Mouse (Mus musculus) v-Abl transformed pro-B cells (cell line): ENCODE data around the gene Hmcn1.

Source experiments
- in situ Hi-C, 2 experiments: fragments of 400-800 bp; cut with MboI; formaldehyde crosslinking; loops; one replicate each; pipeline ENCODE4 v1.15.1; 2025; ENCODE audit not compliant: unreplicated experiment in 2 of 2

The Hmcn1 gene

DNA sequence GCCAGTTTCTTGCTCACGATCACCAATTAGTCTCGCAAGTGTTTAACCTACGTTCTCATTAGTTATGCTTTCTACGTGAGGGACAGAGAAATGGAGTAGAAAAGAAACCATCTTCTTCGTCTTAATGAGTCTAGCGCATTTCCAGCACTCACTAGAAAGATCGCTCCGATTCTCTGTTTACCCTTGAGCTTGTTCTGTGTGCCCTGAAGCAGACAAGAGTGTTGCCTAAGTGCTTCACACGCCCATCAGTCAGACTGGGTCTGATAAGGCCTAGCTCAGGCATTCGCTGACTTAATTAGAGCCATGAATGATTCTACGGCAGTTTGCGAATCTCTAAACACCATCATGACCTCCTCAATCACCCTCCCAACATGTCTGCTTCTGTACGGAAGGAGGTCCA lies 7.5 kb upstream of the Hmcn1 start:
- in situ Hi-C loops = loop anchor here in 1 of 2 experiments (25.0 kb wide), 1 partner anchor 463 kb away; no protein-coding TSS in a partner anchor

DNA sequence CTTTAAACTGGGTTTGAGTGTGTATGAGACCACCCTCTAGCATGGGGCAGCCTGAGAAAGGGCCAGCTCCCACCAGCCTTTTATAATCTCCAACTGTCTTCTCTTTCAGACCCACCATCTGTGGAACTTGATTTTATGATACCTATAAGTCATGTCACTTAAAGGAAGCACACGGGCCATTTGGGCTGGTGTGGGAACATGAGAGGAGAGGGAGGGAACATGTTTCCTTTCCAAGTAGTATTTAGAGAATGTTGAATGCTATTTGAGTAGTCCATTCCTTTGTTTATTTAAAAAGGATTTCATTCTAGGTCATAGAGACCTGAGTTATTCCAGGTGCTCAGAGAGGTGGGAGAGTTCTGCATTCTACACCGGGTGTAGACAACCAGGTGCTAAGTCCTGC lies 1.4 kb upstream of the Hmcn1 start:
- in situ Hi-C loops = no loop called here

GRCm38 (mm10) chr1:150992711-150993161 lies 499 bp downstream of the Hmcn1 start:
- in situ Hi-C loops = no loop called here

GRCm38 (mm10) chr1:150991745-150992554 lies 1.3 kb downstream of the Hmcn1 start:
- in situ Hi-C loops = no loop called here

GRCm38 (mm10) chr1:150984888-150985287 lies 8.3 kb downstream of the Hmcn1 start:
- in situ Hi-C loops = no loop called here

- in situ Hi-C loops = no loop called here
Measured at GRCm38 (mm10) chr1:150984092-150984503, 9.1 kb downstream of the Hmcn1 start.

GRCm38 (mm10) chr1:150978651-150979050 lies 14.6 kb downstream of the Hmcn1 start:
- in situ Hi-C loops = no loop called here

DNA sequence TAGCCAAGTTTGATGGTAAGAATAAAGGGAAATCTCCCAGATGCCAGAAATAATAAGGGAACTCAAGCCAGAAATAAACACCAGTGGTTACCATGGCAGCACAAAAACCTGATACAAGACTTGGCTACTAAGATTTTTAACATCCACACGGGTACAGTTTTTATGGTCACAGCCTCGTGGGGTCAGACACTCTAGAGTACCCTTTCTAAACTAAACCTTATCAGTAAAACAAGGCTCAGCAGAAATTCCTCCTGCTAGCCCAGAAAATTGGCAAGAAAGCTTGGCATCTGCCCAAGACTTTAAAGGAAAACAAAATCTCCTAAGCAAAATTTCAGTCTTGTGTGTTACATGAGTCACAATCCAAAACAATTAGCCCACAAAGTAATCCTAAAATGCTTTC lies 17.0 kb downstream of the Hmcn1 start:
- in situ Hi-C loops = no loop called here

GRCm38 (mm10) chr1:150959486-150960074 lies 33.7 kb downstream of the Hmcn1 start:
- in situ Hi-C loops = no loop called here

- in situ Hi-C loops = no loop called here
Measured at GRCm38 (mm10) chr1:150951004-150951403, 42.2 kb downstream of the Hmcn1 start.

DNA sequence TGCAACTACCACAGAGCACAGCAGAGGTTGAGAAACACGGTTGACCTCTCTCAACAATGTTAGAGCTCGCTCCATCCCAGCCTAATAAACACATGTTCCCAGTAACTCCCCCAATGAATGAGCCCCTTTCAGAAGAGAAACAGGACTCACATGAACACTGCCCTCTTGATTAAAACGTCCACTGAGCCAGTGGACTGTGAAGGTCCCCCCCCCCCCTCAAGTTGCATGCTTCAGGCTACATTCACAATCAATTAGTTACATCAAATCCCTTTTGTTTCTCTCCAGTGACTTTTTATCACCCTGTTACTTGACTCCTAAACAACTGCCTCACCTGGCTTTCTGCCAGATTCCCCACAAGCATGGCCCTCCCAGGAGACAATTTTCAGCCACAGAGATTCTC lies 43.2 kb downstream of the Hmcn1 start:
- in situ Hi-C loops = no loop called here

- in situ Hi-C loops = no loop called here
Measured at GRCm38 (mm10) chr1:150948911-150949310, 44.3 kb downstream of the Hmcn1 start.

DNA sequence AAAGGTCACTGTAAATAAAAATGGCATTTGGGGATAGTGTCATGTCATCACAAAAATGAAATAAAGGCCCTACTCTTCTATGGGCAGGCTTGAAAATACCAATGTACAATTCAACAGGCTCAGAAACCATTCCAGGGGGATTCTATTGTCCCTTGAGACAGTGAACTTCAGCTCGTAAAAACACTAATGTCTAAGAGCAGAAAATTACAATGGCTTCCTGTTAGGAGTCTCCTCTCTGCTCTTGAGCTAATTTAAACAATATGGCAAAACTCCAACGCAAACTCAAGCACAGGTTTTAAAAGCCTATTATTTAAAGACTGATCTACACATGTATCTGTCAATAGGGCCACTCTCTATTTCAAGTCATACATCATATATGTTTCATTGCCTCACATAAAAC lies 49.6 kb downstream of the Hmcn1 start:
- in situ Hi-C loops = no loop called here

DNA sequence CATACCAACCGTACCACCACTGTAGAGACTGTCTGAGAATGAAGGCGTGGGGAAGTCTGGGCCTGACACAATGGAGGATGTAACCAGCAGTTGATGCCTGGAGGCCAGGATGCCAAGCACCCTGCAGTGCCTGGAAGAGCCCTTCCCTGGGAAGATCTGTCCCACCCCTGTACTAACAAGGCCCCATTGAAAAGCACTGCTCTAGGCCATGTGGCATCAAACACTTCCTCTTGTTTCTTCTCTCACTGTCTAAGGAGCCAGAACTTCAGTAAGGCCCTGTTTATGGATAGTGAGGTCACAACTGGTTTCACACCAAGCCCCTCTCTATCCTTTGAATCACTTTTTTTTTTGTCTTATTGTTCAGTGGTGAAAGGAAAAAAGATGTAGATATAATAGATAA lies 51.1 kb downstream of the Hmcn1 start:
- in situ Hi-C loops = no loop called here

DNA sequence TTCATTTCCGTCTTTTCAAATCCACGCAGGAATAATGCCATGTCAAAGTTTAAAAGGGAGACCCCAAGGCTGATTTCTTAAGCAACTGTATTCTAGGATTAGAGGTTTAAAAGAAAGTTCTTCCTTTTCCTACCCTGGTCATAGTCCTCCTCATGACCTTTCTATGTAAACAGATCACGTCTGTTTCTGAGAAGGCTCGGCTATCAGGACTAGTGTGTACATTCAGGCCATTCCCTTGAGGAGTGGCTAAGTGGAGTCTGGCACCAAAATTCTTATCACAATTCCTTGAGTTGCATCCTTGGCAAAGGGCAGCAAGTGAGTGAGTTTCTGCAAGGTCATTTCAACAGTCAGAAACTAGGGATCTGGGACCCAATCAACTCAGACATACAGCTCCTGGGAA lies 56.4 kb downstream of the Hmcn1 start:
- in situ Hi-C loops = no loop called here

DNA sequence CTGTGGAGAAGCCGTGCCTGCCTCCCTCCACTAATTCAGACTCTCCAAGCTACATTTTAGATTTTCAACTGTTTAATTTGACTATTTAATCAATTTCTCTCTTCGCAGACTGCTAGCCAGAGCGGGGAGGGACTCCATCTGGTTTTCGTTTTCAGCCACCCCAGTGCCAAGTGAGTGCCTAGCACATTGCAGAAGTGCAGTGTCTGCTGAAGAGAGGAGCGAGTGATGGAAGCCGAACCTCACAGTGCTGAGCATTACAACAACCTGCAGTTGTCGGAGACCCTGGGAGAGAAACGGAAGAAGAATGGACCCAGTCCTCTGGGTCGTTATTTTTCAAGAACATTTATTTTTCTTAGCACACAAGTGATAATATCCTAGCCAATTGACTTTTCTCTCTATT lies 59.6 kb downstream of the Hmcn1 start:
- in situ Hi-C loops = no loop called here

DNA sequence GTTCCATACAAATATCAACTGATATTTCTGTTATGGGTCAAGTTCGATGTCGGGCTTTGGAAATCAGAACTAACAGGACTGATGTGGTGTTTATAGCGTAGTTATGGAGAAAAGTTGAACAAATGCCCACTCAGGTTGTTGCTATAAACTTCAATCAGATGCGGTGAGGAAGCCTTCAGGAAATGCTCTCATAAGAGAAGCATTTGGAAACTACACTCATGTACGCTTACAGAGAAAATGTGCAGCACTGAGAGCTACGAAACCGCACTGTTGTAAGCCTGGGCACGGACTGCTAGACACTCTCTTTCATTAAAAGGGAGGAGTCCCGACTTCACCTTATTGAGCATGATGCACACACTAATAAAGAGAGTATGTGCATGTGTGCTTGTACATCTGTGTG lies 72.4 kb downstream of the Hmcn1 start:
- in situ Hi-C loops = loop anchor here in 1 of 2 experiments (25.0 kb wide), 1 partner anchor 384 kb away; no protein-coding TSS in a partner anchor

DNA sequence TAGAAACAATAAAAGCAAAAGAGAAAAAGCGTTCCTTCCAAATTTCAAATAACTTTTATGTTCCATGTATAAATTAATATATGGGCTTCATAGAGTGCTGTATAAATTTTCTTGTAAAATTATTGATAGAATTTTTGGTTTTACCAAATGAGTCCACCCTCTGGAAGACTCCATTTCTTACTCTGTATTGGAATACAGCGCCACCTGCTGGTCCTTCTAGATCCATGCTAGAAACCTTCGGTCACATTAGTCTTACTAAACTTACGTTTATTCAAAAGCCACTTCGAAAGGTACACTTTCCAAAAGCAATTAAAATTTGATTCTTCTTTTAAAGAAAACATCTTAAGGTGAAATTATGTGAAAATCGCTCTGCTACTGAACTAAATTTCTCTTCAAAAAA lies 73.0 kb downstream of the Hmcn1 start:
- in situ Hi-C loops = loop anchor here in 1 of 2 experiments (25.0 kb wide), 1 partner anchor 383 kb away; no protein-coding TSS in a partner anchor

DNA sequence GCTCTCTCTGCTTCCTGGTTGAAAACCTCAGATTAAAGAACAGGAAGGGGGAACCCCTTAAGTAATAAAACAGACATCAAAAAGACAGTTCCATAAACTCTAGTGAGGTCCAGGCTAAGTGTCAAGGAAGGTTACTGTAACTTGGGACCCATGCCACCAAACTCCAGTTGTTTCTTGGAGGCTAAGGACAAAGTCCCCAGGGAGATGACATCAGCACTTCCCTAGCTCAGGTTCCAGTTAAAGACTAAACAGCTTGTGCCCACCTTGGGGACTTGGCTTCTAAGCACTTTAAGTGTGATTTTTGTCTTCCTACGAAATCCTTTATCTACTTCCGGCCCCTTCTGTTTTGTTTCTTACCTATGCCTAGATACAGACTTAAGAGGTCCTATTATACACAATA lies 78.3 kb downstream of the Hmcn1 start:
- in situ Hi-C loops = loop anchor here in 1 of 2 experiments (25.0 kb wide), 1 partner anchor 378 kb away; no protein-coding TSS in a partner anchor

DNA sequence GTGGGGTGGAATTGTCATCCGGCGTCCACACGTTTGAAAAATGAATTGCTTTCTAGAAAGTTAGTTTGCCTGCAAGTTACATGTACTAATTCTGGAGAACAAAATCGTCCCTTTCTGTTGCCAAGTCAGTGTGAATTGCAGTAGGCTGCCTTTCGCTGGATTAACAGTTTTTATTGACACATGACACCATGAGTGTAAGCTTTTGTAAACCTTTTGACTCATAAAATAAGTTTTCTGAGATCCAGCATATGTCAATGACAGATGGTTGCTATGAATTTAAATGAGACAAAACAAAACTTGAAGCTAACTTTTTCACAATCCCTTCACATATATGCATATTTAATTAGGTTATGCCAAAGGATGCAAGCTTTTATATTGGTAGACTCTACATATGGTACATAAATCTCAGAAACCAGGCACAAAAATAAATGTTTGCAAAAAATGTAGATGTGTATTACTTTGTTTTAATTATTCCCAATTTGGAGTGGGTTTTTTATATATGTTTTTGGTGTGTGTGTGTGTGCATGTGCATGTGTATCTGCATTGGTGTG lies 79.6 kb downstream of the Hmcn1 start:
- in situ Hi-C loops = loop anchor here in 1 of 2 experiments (25.0 kb wide), 1 partner anchor 376 kb away; no protein-coding TSS in a partner anchor

GRCm38 (mm10) chr1:150909642-150910041 lies 83.6 kb downstream of the Hmcn1 start:
- in situ Hi-C loops = loop anchor here in 1 of 2 experiments (25.0 kb wide), 1 partner anchor 372 kb away; no protein-coding TSS in a partner anchor
